Mouse (Mus musculus) midbrain, embryonic 16.5 days (tissue): ENCODE results near the gene Rcc2. TPM values are rescaled to one million over a fixed set of nuclear protein-coding genes. Genes with fewer than 3 reads are reported as not detected.

Experiments used
- ATAC-seq: fragments of 200-750 bp; cut with Nextera tagmentation; 2 replicates; pipeline ENCODE4 v1.8.0; 2017; ENCODE audit warnings: moderate TSS enrichment
- H3K27ac ChIP-seq: fragments of 300-500 bp; sonication (generic); 2 replicates; pipeline ENCODE4 v1.5.1; 2014; ENCODE audit warnings: mild to moderate bottlenecking, low read length, mixed read lengths
- H3K27me3 ChIP-seq: fragments of 300-500 bp; sonication (generic); 2 replicates; pipeline ENCODE4 v1.6.1; 2014; ENCODE audit warnings: low read depth, low read length, mixed read lengths; ENCODE audit not compliant: control insufficient read depth, insufficient read depth
- H3K36me3 ChIP-seq: fragments of 300-500 bp; sonication (generic); 2 replicates; pipeline ENCODE4 v1.6.1; 2014; ENCODE audit warnings: mild to moderate bottlenecking, low read length, moderate library complexity, mixed read lengths; ENCODE audit not compliant: control insufficient read depth, insufficient read depth
- H3K4me1 ChIP-seq: fragments of 300-500 bp; sonication (generic); 2 replicates; pipeline ENCODE4 v1.6.1; 2014; ENCODE audit warnings: mild to moderate bottlenecking, low read length, mixed read lengths; ENCODE audit not compliant: control insufficient read depth, insufficient read depth
- H3K4me2 ChIP-seq: fragments of 300-500 bp; sonication (generic); 2 replicates; pipeline ENCODE4 v1.6.1; 2014; ENCODE audit warnings: mild to moderate bottlenecking, low read length, mixed read lengths
- H3K4me3 ChIP-seq: fragments of 300-500 bp; sonication (generic); 2 replicates; pipeline ENCODE4 v1.5.1; 2014; ENCODE audit warnings: low read depth, mild to moderate bottlenecking, low read length, moderate library complexity, mixed read lengths
- H3K9ac ChIP-seq: fragments of 300-500 bp; sonication (generic); 2 replicates; pipeline ENCODE4 v1.6.1; 2014; ENCODE audit warnings: low read depth, low read length, mixed read lengths
- H3K9me3 ChIP-seq: fragments of 300-500 bp; sonication (generic); replicated peaks from 2 replicates; pipeline ENCODE4 v1.6.1; 2014; ENCODE audit warnings: mild to moderate bottlenecking, low read length, mixed read lengths; ENCODE audit not compliant: control insufficient read depth, poor library complexity, severe bottlenecking
- WGBS: fragments of 180-500 bp; shearing (Covaris S2); extraction: QIAGEN DNeasy Blood & Tissue Kit; methylation state at CpG from one replicate; pipeline ENCODE4 v1.1.7; 2014; 5-methylcytosine and 5-hydroxymethylcytosine counted together
- polyA plus RNA-seq: library from polyadenylated mRNA; unstranded; fragments of >200 nt; fragmentation: Nextera tagmentation; extraction: Ambion mirVana; gene quantifications from 2 replicates; pipeline ENCODE4 v1.2.1, GENCODE M21; 2015

The Rcc2 gene
- polyA plus RNA-seq, 1 experiment from 2014 or later = 9.7 TPM

- no peak for ATAC-seq
- Histone ChIP-seq H3K4me3 (no peak overlapping the region), H3K9me3 (no peaks in the 10 kb centered on the region), H3K4me1 (peaks cover 10% of the 10 kb centered on the region), H3K4me2 (no peak overlapping the region), H3K36me3 (no peaks in the 10 kb centered on the region), H3K27ac (no peak overlapping the region), H3K9ac (no peak overlapping the region), H3K27me3 (no peaks in the 10 kb centered on the region)
- 30% methylated on average over 8 of the region's 8 CpGs for WGBS
These were observed 16.7 kb upstream of the Rcc2 start for GRCm38 (mm10) chr4:140683608-140684007.

DNA sequence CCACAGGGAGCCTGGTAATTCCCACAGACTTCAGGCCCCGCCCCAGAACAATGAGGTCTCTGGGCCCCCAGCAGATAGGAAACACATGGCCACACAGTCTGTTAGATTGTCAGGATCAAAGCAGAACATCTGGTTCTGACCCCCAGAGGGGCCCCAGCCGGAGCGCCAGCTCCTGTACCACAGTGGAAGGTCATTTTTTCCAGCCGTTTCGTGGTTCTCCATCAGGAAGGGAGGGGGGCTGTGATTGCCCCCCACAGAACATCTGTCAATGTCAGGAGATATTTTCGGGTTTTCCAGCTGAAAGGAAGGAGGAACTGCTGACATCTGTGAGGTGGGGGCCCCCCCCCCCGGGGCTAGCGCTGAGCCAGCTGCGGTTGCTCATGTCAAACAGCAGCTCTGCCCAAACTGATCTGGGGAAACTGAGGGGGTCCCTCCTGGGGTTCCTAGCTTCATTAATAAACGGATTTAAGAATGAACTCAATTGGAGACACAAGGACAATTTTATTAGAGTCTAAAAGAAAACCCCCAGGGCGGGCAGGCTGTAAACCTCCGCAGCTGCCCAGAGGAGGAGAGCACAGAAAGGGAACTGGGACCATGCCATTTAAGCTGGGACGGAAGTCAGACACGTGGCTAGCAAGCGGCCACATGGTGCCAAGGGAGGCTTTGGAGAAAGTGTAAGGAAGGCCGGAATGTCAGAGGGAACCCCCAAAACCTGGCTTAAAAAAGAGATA, 16.0 kb upstream of the Rcc2 start:
- H3K4me1 ChIP-seq = peaks cover 10% of the 10 kb centered on the region
- H3K4me3 ChIP-seq = no peak overlapping the region
- no peak overlapping the region for H3K27ac ChIP-seq
- H3K27me3 ChIP-seq = no peaks in the 10 kb centered on the region
- 0 out of 2 replicates have a peak, but pooled peaks have one; percentile 39 for ATAC-seq
- 17% methylated on average over 16 of the region's 16 CpGs for WGBS
- H3K9ac ChIP-seq = no peak overlapping the region
- H3K4me2 ChIP-seq = peak overlapping the region; percentile 21
- H3K36me3 ChIP-seq = no peaks in the 10 kb centered on the region
- no peaks in the 10 kb centered on the region for H3K9me3 ChIP-seq

DNA sequence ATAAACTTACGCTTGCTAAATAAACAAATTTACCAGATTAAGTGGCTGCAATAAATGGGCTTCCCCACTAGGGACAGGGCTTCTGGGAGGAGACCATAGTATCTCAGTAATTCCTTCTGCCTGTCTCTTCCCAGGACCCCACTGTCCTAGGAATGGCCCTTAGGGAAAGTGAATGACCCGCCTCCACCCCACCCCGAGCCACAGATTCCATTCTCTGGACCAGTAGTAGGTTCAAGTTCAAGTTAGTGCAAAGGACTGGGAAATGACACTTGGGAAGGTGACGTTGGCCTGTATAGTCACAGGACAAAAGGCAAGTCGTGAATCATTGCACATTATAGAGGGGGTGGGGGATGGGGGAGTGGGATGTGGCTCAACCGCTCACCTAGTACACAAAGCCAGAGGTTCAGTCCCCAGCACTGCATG, 15.4 kb upstream of the Rcc2 start:
- Histone ChIP-seq H3K27me3 (no peaks in the 10 kb centered on the region), H3K4me1 (peaks cover 10% of the 10 kb centered on the region), H3K4me3 (no peak overlapping the region), H3K9me3 (no peaks in the 10 kb centered on the region), H3K4me2 (no peak overlapping the region), H3K27ac (no peak overlapping the region), H3K36me3 (no peaks in the 10 kb centered on the region), H3K9ac (no peak overlapping the region)
- no peak for ATAC-seq
- WGBS = 58% methylated on average over 6 of the region's 6 CpGs

DNA sequence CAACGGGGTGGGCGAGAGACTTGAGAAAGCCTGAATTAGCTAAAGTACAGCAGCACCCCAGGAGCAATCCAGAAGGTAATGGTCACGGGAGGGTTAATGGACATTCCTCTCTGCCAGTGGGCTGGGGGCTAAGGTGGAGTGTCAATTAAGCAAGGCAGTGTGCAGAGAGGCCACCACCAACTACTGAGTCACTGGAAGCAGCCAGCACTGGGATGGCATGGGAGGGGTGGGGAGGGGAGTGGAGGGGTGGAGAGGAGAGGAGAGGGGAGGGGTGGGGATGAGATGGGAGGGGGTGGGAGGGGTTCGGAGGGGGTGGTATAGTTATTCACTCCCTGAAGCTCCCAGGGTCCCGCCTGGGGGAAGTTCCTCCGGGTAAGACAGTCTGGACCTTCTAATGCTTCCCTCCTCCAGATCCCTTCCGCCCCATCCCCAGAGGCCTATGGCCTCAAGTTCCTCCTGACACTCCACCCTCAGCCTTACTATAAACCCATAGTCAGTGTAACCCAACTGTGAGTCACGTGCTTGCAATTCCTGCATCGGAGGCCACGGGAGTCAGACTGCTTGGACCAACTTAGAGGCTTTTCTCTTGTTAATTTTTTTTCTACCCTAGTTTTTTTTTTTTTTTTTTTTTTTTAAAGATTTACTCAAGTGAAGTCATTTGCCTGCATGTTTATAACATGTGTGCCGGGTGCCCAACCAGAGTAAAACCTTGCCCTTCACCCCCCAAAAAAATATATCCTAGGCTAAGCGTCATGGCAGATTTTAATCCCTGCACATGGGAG, 12.1 kb upstream of the Rcc2 start:
- peaks cover 10% of the 10 kb centered on the region for H3K4me1 ChIP-seq
- H3K4me2 ChIP-seq = no peak overlapping the region
- no peak overlapping the region for H3K4me3 ChIP-seq
- H3K9me3 ChIP-seq = no peaks in the 10 kb centered on the region
- no peaks in the 10 kb centered on the region for H3K27me3 ChIP-seq
- ATAC-seq = no peak
- no peaks in the 10 kb centered on the region for H3K36me3 ChIP-seq
- 66% methylated on average over 12 of the region's 12 CpGs for WGBS
- H3K9ac ChIP-seq = no peak overlapping the region
- no peak overlapping the region for H3K27ac ChIP-seq

DNA sequence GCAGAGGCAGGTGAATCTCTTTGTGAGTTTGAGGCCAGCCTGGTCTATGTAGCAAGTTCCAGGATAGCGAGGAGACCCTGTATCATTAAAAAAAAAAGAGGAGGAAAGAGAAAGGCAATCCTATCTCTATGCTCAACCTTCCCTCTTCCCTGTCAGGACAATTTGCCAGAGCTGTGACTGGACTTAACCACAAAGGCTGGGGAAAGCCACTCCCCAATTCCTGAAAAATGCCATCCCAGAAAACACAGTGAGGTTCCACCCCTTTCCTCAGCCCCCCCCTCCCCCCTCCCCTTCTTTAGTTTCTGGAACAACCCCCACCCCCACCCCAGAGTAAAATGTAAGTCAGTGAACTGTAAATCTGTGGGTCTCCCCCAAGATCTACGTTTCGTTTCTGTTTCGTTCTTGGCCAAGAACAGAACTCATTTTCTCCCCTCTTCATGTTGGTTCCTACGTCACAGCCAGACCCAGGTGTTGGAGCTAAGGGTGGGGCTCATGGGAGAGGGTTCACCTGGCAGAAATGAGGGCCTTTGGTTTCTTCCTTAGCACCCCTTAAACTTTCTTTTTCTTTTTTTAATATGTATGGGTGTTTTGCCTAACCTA, 11.4 kb upstream of the Rcc2 start:
- ATAC-seq = no peak
- H3K9me3 ChIP-seq = no peaks in the 10 kb centered on the region
- no peaks in the 10 kb centered on the region for H3K36me3 ChIP-seq
- no peaks in the 10 kb centered on the region for H3K27me3 ChIP-seq
- H3K4me1 ChIP-seq = peaks cover 8% of the 10 kb centered on the region
- no peak overlapping the region for H3K4me3 ChIP-seq
- WGBS = 94% methylated on average over 5 of the region's 5 CpGs
- H3K27ac ChIP-seq = no peak overlapping the region
- H3K9ac ChIP-seq = no peak overlapping the region
- H3K4me2 ChIP-seq = no peak overlapping the region

DNA sequence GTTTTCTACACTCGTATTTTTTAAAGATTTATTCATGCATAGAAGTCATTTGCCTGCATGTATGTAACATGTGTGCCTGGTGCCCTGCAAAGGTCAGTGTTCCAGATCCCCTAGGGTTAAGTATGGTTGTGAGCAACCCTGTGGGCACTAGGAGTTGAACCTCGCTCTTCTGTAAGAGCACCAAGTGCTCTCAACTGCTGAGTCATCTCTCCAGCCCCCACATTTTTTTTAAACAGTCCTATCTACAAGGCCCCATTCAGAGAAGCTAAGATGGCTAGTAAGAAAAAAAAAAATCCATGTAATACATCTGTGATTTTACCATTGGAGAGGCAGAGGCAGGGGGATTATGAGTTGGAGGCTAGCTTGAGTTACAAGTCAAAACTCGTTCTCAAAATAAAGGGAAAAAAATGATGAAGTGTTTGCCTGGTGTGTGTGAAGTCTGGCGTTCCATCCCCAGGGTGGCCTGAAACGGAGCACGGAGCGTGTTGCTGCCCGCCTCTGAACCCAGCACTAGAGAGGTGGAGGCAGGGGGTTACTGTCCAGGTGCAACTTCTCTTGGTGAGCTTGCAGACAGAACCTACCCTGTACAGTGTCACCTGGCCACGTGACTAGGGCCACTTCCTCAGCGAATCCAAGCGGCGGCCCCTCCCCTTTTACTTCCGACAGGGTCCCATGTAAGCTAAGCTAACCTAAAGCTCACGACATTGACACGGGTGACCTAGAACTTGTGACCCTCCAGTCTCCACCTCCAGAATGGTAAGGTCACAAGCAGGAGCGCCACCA, 10.3 kb upstream of the Rcc2 start:
- Histone ChIP-seq H3K27ac (no peak overlapping the region), H3K9ac (no peak overlapping the region), H3K36me3 (no peaks in the 10 kb centered on the region), H3K4me3 (no peak overlapping the region), H3K4me1 (no peaks in the 10 kb centered on the region), H3K27me3 (no peaks in the 10 kb centered on the region), H3K9me3 (no peaks in the 10 kb centered on the region), H3K4me2 (no peak overlapping the region)
- ATAC-seq = no peak
- 82% methylated on average over 16 of the region's 16 CpGs for WGBS

DNA sequence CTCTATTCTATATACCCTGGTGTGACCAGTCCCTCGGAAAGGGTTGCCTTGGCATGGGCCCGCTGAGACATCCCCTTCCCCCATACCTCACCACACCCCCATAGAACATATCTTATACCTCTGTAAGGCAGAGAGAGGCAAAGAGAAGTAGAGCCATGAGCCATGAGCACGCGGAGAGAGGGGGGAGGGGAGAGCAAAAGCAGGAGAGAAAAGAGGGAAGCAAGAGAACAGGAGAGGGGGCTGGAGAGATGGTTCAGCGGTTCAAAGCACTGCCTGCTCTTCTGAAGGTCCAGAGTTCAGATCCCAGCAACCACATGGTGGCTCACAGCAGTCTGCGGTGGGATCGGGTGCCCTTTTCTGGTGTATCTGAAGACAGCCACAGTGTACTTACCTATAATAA, 8.9 kb upstream of the Rcc2 start:
- WGBS = 65% methylated on average over 7 of the region's 7 CpGs
- Histone ChIP-seq H3K4me3 (no peak overlapping the region), H3K27ac (no peak overlapping the region), H3K4me2 (no peak overlapping the region), H3K36me3 (no peaks in the 10 kb centered on the region), H3K27me3 (no peaks in the 10 kb centered on the region), H3K9me3 (no peaks in the 10 kb centered on the region), H3K9ac (no peak overlapping the region), H3K4me1 (no peaks in the 10 kb centered on the region)
- ATAC-seq = no peak

DNA sequence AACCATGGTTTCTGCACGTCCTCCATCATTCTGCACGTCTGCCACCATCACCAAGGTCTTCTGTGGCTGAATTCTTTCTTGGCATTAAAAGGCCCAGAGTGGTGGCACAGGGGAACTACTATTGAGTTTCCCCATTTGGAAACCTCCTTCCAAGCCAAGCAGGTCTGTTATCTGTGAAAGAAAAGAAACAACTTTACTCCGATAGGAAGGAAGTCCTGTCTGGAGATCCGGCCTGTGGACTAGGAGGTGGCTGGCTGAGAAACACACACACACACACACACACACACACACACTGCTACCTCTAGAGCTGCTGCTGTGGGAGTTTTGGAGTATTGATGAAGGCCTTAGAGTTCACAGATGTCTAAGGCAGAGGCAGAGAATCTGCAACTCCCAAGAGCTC, 6.8 kb upstream of the Rcc2 start:
- H3K9me3 ChIP-seq = no peaks in the 10 kb centered on the region
- 84% methylated on average over 4 of the region's 4 CpGs for WGBS
- no peak for ATAC-seq
- H3K4me1 ChIP-seq = no peaks in the 10 kb centered on the region
- H3K36me3 ChIP-seq = no peaks in the 10 kb centered on the region
- no peak overlapping the region for H3K27ac ChIP-seq
- H3K9ac ChIP-seq = no peak overlapping the region
- no peak overlapping the region for H3K4me2 ChIP-seq
- no peak overlapping the region for H3K4me3 ChIP-seq
- H3K27me3 ChIP-seq = peaks cover 3% of the 10 kb centered on the region
